Mouse (Mus musculus): Measurements from ENCODE around the gene Irs2. TPM values are rescaled to one million over a fixed set of nuclear protein-coding genes. Genes with fewer than 3 reads are reported as not detected.

Gene Irs2
- total and polyA plus RNA-seq, 2 experiments from 2014 or later, result 7.6 to 37.3 TPM

- peak overlapping the region; percentile 99 for H3K9ac ChIP-seq
These were observed 1.3 kb upstream of the Irs2 start for GRCm38 (mm10) chr8:11009431-11010071.

GRCm38 (mm10) chr8:11008842-11009420, 673 bp upstream of the Irs2 start:
- DNase-seq (peak; percentile 98), ATAC-seq (peak; percentile 91)
- H3K4me3 ChIP-seq (ENCODE audit: low read depth, low read length), result peak overlapping the region; percentile 84
- no peak for TF ChIP-seq CTCF (IDR thresholded peaks at IDR 0.05; ENCODE audit: low read depth)
- WGBS, result 4% methylated on average over 72 of the region's 73 CpGs
- H3K36me3 ChIP-seq (ENCODE audit: insufficient read depth), result no peaks in the 10 kb centered on the region; the same call in 1 of the 2 replicates
- H3K9me3 ChIP-seq (ENCODE audit: low read length), result no peaks in the 10 kb centered on the region
- peaks cover 28% of the 10 kb centered on the region for H3K4me1 ChIP-seq (ENCODE audit: insufficient read depth)
- no peaks in the 10 kb centered on the region for H3K27me3 ChIP-seq (ENCODE audit: insufficient read depth, low read length)
- peak overlapping the region; percentile 86 for H3K4me2 ChIP-seq (ENCODE audit: low read depth)
- H3K9ac ChIP-seq, result peak overlapping the region; percentile 99
- peak overlapping the region; percentile 100 for H3K27ac ChIP-seq (ENCODE audit: low read depth, low read length)

More at GRCm38 (mm10) chr8:11009431-11010071, 1.3 kb upstream of the Irs2 start:
- TF ChIP-seq CTCF (IDR thresholded peaks at IDR 0.05; ENCODE audit: low read depth), result no peak
- Histone ChIP-seq H3K36me3 (ENCODE audit: insufficient read depth) (no peaks in the 10 kb centered on the region; the same call in 1 of the 2 replicates), H3K4me3 (ENCODE audit: low read depth, low read length) (peak overlapping the region; percentile 84), H3K27ac (ENCODE audit: low read depth, low read length) (peak overlapping the region; percentile 100), H3K27me3 (ENCODE audit: insufficient read depth, low read length) (no peaks in the 10 kb centered on the region), H3K9me3 (ENCODE audit: low read length) (no peaks in the 10 kb centered on the region), H3K4me1 (ENCODE audit: insufficient read depth) (peaks cover 22% of the 10 kb centered on the region), H3K4me2 (ENCODE audit: low read depth) (peak overlapping the region; percentile 86)
- DNase-seq (peak; percentile 92), ATAC-seq (peak; percentile 84)
- WGBS, result 1% methylated on average over 46 of the region's 62 CpGs

- H3K9me3 ChIP-seq (ENCODE audit: low read length), result no peaks in the 10 kb centered on the region
- no peaks in the 10 kb centered on the region; the same call in 1 of the 2 replicates for H3K36me3 ChIP-seq (ENCODE audit: insufficient read depth)
- WGBS, result 1% methylated on average over 88 of the region's 88 CpGs
- peak; percentile 73 for DNase-seq
- no peak for TF ChIP-seq CTCF (IDR thresholded peaks at IDR 0.05; ENCODE audit: low read depth)
- peak overlapping the region; percentile 86 for H3K4me2 ChIP-seq (ENCODE audit: low read depth)
- H3K27ac ChIP-seq (ENCODE audit: low read depth, low read length), result peak overlapping the region; percentile 100
- H3K4me3 ChIP-seq (ENCODE audit: low read depth, low read length), result peak overlapping the region; percentile 84
- H3K9ac ChIP-seq, result peak overlapping the region; percentile 99
- H3K4me1 ChIP-seq (ENCODE audit: insufficient read depth), result peaks cover 37% of the 10 kb centered on the region
- no peaks in the 10 kb centered on the region for H3K27me3 ChIP-seq (ENCODE audit: insufficient read depth, low read length)
- ATAC-seq, result no peak
These were observed 478 bp downstream of the Irs2 start for GRCm38 (mm10) chr8:11007581-11008378.

GRCm38 (mm10) chr8:11007001-11007580, 1.2 kb downstream of the Irs2 start:
- H3K9ac ChIP-seq, result peak overlapping the region; percentile 99
- peak overlapping the region; percentile 100 for H3K27ac ChIP-seq (ENCODE audit: low read depth, low read length)
- TF ChIP-seq CTCF (IDR thresholded peaks at IDR 0.05; ENCODE audit: low read depth), result peak; percentile 84
- peak; percentile 30 for ATAC-seq
- peak overlapping the region; percentile 86 for H3K4me2 ChIP-seq (ENCODE audit: low read depth)
- H3K4me1 ChIP-seq (ENCODE audit: insufficient read depth), result peaks cover 42% of the 10 kb centered on the region
- no peaks in the 10 kb centered on the region; the same call in 1 of the 2 replicates for H3K36me3 ChIP-seq (ENCODE audit: insufficient read depth)
- no peaks in the 10 kb centered on the region for H3K27me3 ChIP-seq (ENCODE audit: insufficient read depth, low read length)
- WGBS, result 0% methylated on average over 49 of the region's 56 CpGs
- DNase-seq, result peak; percentile 90
- H3K9me3 ChIP-seq (ENCODE audit: low read length), result no peaks in the 10 kb centered on the region
- peak overlapping the region; percentile 84 for H3K4me3 ChIP-seq (ENCODE audit: low read depth, low read length)

- Histone ChIP-seq H3K9ac (peak overlapping the region; percentile 99), H3K4me2 (ENCODE audit: low read depth) (peak overlapping the region; percentile 86), H3K27me3 (ENCODE audit: insufficient read depth, low read length) (no peaks in the 10 kb centered on the region), H3K36me3 (ENCODE audit: insufficient read depth) (no peaks in the 10 kb centered on the region; the same call in 1 of the 2 replicates), H3K27ac (ENCODE audit: low read depth, low read length) (no peak overlapping the region), H3K4me3 (ENCODE audit: low read depth, low read length) (peak overlapping the region; percentile 84), H3K9me3 (ENCODE audit: low read length) (no peaks in the 10 kb centered on the region), H3K4me1 (ENCODE audit: insufficient read depth) (peaks cover 50% of the 10 kb centered on the region)
- ATAC-seq, result no peak
- DNase-seq, result no peak
- no peak for TF ChIP-seq CTCF (IDR thresholded peaks at IDR 0.05; ENCODE audit: low read depth)
- 74% methylated on average over 9 of the region's 9 CpGs for WGBS
These were observed 2.0 kb downstream of the Irs2 start for GRCm38 (mm10) chr8:11006276-11006630.

GRCm38 (mm10) chr8:11005460-11006275, 2.6 kb downstream of the Irs2 start:
- peak overlapping the region; percentile 19 for H3K9ac ChIP-seq
- DNase-seq, result no peak
- ATAC-seq, result no peak

More at GRCm38 (mm10) chr8:11005460-11006275, 2.6 kb downstream of the Irs2 start:
- WGBS, result 84% methylated on average over 26 of the region's 26 CpGs
- Histone ChIP-seq H3K27me3 (ENCODE audit: insufficient read depth, low read length) (no peaks in the 10 kb centered on the region), H3K9me3 (ENCODE audit: low read length) (no peaks in the 10 kb centered on the region), H3K4me1 (ENCODE audit: insufficient read depth) (peaks cover 56% of the 10 kb centered on the region), H3K4me2 (ENCODE audit: low read depth) (peak overlapping the region; percentile 86), H3K36me3 (ENCODE audit: insufficient read depth) (no peaks in the 10 kb centered on the region; the same call in 1 of the 2 replicates), H3K27ac (ENCODE audit: low read depth, low read length) (no peak overlapping the region), H3K4me3 (ENCODE audit: low read depth, low read length) (peak overlapping the region; percentile 84; the same call in 1 of the 2 replicates)
- TF ChIP-seq CTCF (IDR thresholded peaks at IDR 0.05; ENCODE audit: low read depth), result peak; percentile 25
